Mouse (Mus musculus): ENCODE results near the gene Paqr6. TPM values are rescaled to one million over a fixed set of nuclear protein-coding genes. Genes with fewer than 3 reads are reported as not detected.
"Not testable (repeated sequence)": the region's sequence is repeated elsewhere in the genome, so short reads cannot be mapped to it uniquely, and the experiment has no call there.

Paqr6 gene
- polyA plus RNA-seq, 1 experiment from 2014 or later, result 5.3 TPM

GRCm38 (mm10) chr3:88350732-88351131 lies 13.7 kb upstream of the Paqr6 start:
- 90% methylated on average over 13 of the region's 13 CpGs for WGBS

GRCm38 (mm10) chr3:88352907-88353306 lies 11.5 kb upstream of the Paqr6 start:
- Histone ChIP-seq H3K4me1 (replicated peaks) (no peaks in the 10 kb centered on the region), H3K9ac (no peak overlapping the region), H3K27ac (replicated peaks) (no peak overlapping the region), H3K4me3 (no peak overlapping the region), H3K4me2 (no peak overlapping the region), H3K36me3 (peaks cover 99% of the 10 kb centered on the region), H3K27me3 (no peaks in the 10 kb centered on the region), H3K9me3 (no peaks in the 10 kb centered on the region)
- WGBS, result 94% methylated on average over 9 of the region's 9 CpGs
- ATAC-seq (ENCODE audit: low read depth), result no peak

More at GRCm38 (mm10) chr3:88350732-88351131, 13.7 kb upstream of the Paqr6 start:
- Histone ChIP-seq H3K9me3 (no peaks in the 10 kb centered on the region), H3K27ac (replicated peaks) (no peak overlapping the region), H3K4me3 (no peak overlapping the region), H3K9ac (no peak overlapping the region), H3K27me3 (no peaks in the 10 kb centered on the region), H3K4me2 (no peak overlapping the region), H3K36me3 (peaks cover 99% of the 10 kb centered on the region), H3K4me1 (replicated peaks) (no peaks in the 10 kb centered on the region)
- ATAC-seq (ENCODE audit: low read depth), result no peak

- no peak for ATAC-seq (ENCODE audit: low read depth)
- Histone ChIP-seq H3K4me3 (no peak overlapping the region), H3K4me2 (no peak overlapping the region), H3K9me3 (no peaks in the 10 kb centered on the region), H3K27me3 (no peaks in the 10 kb centered on the region), H3K27ac (replicated peaks) (no peak overlapping the region), H3K4me1 (replicated peaks) (no peaks in the 10 kb centered on the region; the same call in 1 of the 2 replicates), H3K9ac (no peak overlapping the region), H3K36me3 (peaks cover 99% of the 10 kb centered on the region)
- 95% methylated on average over 8 of the region's 8 CpGs for WGBS
Observed at GRCm38 (mm10) chr3:88354396-88355165, 9.8 kb upstream of the Paqr6 start.

- ATAC-seq (ENCODE audit: low read depth), result no peak
- no peak overlapping the region for H3K9ac ChIP-seq
Observed at GRCm38 (mm10) chr3:88359584-88359983, 4.8 kb upstream of the Paqr6 start.

GRCm38 (mm10) chr3:88359989-88360388 lies 4.4 kb upstream of the Paqr6 start:
- Histone ChIP-seq H3K9me3 (no peaks in the 10 kb centered on the region), H3K4me2 (no peak overlapping the region), H3K9ac (no peak overlapping the region), H3K4me3 (no peak overlapping the region), H3K27ac (replicated peaks) (peak overlapping the region; percentile 29), H3K4me1 (replicated peaks) (no peaks in the 10 kb centered on the region; the same call in 1 of the 2 replicates), H3K36me3 (peaks cover 80% of the 10 kb centered on the region), H3K27me3 (peaks cover 7% of the 10 kb centered on the region)
- no peak for ATAC-seq (ENCODE audit: low read depth)
- 72% methylated on average over 3 of the region's 3 CpGs for WGBS

More at GRCm38 (mm10) chr3:88359584-88359983, 4.8 kb upstream of the Paqr6 start:
- Histone ChIP-seq H3K27me3 (peaks cover 3% of the 10 kb centered on the region), H3K27ac (replicated peaks) (peak overlapping the region; percentile 29; the same call in 1 of the 2 replicates), H3K9me3 (no peaks in the 10 kb centered on the region), H3K4me2 (no peak overlapping the region), H3K4me1 (replicated peaks) (no peaks in the 10 kb centered on the region; the same call in 1 of the 2 replicates), H3K36me3 (peaks cover 84% of the 10 kb centered on the region), H3K4me3 (no peak overlapping the region)
- whole genome bisulfite sequencing, result 56% methylated on average over 5 of the region's 5 CpGs

GRCm38 (mm10) chr3:88361096-88361495 lies 3.3 kb upstream of the Paqr6 start:
- no peak overlapping the region for H3K4me2 ChIP-seq
- H3K36me3 ChIP-seq, result peaks cover 69% of the 10 kb centered on the region
- no peak overlapping the region for H3K9ac ChIP-seq
- no peak overlapping the region for H3K4me3 ChIP-seq
- no peaks in the 10 kb centered on the region for H3K9me3 ChIP-seq
- peaks cover 8% of the 10 kb centered on the region; the same call in 1 of the 2 replicates for H3K4me1 ChIP-seq (replicated peaks)
- no peak for ATAC-seq (ENCODE audit: low read depth)
- H3K27ac ChIP-seq (replicated peaks), result no peak overlapping the region
- 84% methylated on average over 6 of the region's 6 CpGs for WGBS
- peaks cover 18% of the 10 kb centered on the region for H3K27me3 ChIP-seq

GRCm38 (mm10) chr3:88361612-88362313 lies 2.6 kb upstream of the Paqr6 start:
- no peak for ATAC-seq (ENCODE audit: low read depth)
- 85% methylated on average over 2 of the region's 2 CpGs for WGBS
- Histone ChIP-seq H3K4me2 (no peak overlapping the region), H3K9ac (no peak overlapping the region), H3K4me3 (no peak overlapping the region), H3K27me3 (peaks cover 20% of the 10 kb centered on the region), H3K4me1 (replicated peaks) (peaks cover 8% of the 10 kb centered on the region; the same call in 1 of the 2 replicates), H3K36me3 (peaks cover 63% of the 10 kb centered on the region), H3K27ac (replicated peaks) (no peak overlapping the region), H3K9me3 (no peaks in the 10 kb centered on the region)

GRCm38 (mm10) chr3:88363700-88364099 lies 684 bp upstream of the Paqr6 start:
- Histone ChIP-seq H3K4me3 (no peak overlapping the region), H3K27me3 (peaks cover 20% of the 10 kb centered on the region), H3K27ac (replicated peaks) (peak overlapping the region; percentile 43), H3K4me2 (no peak overlapping the region), H3K9me3 (no peaks in the 10 kb centered on the region), H3K4me1 (replicated peaks) (peaks cover 8% of the 10 kb centered on the region; the same call in 1 of the 2 replicates), H3K36me3 (peaks cover 43% of the 10 kb centered on the region), H3K9ac (no peak overlapping the region)
- no peak for ATAC-seq (ENCODE audit: low read depth)
- 72% methylated on average over 4 of the region's 4 CpGs for WGBS

GRCm38 (mm10) chr3:88365705-88366361 lies 1.4 kb downstream of the Paqr6 start:
- H3K27me3 ChIP-seq, result peaks cover 20% of the 10 kb centered on the region
- peaks cover 22% of the 10 kb centered on the region for H3K36me3 ChIP-seq
- no peak for ATAC-seq (ENCODE audit: low read depth)
- peak overlapping the region; percentile 31; the same call in 1 of the 2 replicates for H3K4me3 ChIP-seq
- H3K9ac ChIP-seq, result no peak overlapping the region
- no peak overlapping the region for H3K27ac ChIP-seq (replicated peaks)
- peak overlapping the region; percentile 48 for H3K4me2 ChIP-seq
- H3K9me3 ChIP-seq, result 0 out of 2 replicates have a peak, but pooled peaks cover 8% of the 10 kb centered on the region
- H3K4me1 ChIP-seq (replicated peaks), result peaks cover 8% of the 10 kb centered on the region; the same call in 1 of the 2 replicates
- WGBS, result 39% methylated on average over 34 of the region's 34 CpGs

- not testable (repeated sequence) for H3K9me3 ChIP-seq; H3K4me1 ChIP-seq (replicated peaks)
- H3K4me2 ChIP-seq, result peak overlapping the region; percentile 48
- peak overlapping the region; percentile 82 for H3K27ac ChIP-seq (replicated peaks)
- WGBS, result 3% methylated on average over 22 of the region's 22 CpGs
- ATAC-seq (ENCODE audit: low read depth), result peak; percentile 87
- H3K27me3 ChIP-seq, result peaks cover 20% of the 10 kb centered on the region
- H3K4me3 ChIP-seq, result peak overlapping the region; percentile 31
- H3K36me3 ChIP-seq, result peaks cover 11% of the 10 kb centered on the region
- H3K9ac ChIP-seq, result peak overlapping the region; percentile 60
Observed at GRCm38 (mm10) chr3:88366830-88367428, 2.5 kb downstream of the Paqr6 start.

- not testable (repeated sequence) for H3K9ac ChIP-seq; H3K4me3 ChIP-seq; H3K4me1 ChIP-seq (replicated peaks); H3K9me3 ChIP-seq; H3K4me2 ChIP-seq; H3K36me3 ChIP-seq; H3K27ac ChIP-seq (replicated peaks)
- H3K27me3 ChIP-seq, result peaks cover 20% of the 10 kb centered on the region
- peak; percentile 33; the same call in 1 of the 2 replicates for ATAC-seq (ENCODE audit: low read depth)
- 51% methylated on average over 3 of the region's 7 CpGs for WGBS
Observed at GRCm38 (mm10) chr3:88367517-88367916, 3.1 kb downstream of the Paqr6 start.
